In the genomic region with DNA sequence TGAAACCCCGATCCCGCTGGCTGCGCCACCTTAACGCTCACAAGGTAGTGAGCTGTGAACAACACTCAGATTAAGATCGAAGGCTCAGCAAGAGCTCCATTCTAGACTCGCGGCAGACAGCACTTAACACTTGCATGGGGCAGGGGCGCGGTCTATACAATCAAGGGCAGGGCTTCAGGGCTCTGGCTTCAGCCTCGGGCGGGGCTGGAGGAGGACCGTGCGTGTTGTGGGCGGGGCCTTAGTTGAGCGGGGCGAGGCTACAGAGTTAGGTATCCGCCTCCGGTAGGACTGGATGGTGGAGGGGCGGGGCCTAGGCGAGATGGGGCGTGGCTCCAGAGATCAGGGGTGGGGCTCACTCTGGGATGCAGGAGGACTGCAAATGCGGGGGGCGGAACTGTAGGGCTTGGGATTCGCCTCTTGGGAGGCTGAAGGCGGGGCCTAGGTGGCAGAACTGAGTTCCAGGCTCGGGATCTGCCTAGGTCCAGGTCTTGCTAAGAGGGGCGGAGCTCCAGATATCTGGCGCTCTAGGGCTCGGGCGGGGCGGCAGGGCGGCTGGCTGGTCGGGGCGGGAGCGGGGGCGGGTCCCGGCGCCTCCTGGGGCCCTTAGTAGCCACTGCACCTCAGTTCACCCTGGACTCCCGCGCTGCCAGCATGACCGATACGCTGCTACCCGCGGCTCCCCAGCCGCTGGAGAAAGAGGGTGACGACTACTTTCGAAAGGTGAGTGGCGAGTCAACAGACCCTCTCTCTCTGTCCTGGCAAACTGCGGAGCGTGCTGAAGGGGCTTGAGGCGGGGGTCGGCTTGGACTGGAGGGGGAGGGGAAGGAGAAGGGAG, we compare ENCODE assay signal across 8 mouse cellular contexts. TPM values are rescaled to one million over a fixed set of nuclear protein-coding genes. Genes with fewer than 3 reads are reported as not detected.
A peak's percentile ranks its signal among the peaks of the same experiment; 100 is the strongest.
DNase-seq lines count a peak whose midpoint lies in the region; ATAC-seq lines count a peak whose summit lies in the region.

TSS of gene Rhpn2 (plus strand) at position 479 of the 835 bp plus-strand sequence.

- peaks cover 18% of the 10 kb centered on the region for H3K27me3 ChIP-seq in hindbrain, embryonic 14.5 days (ENCODE audit: control insufficient read depth, insufficient read depth, low read length)

- peak within 1 kb of the TSS; percentile 56 for H3K9ac ChIP-seq in hindbrain, embryonic 14.5 days

- peaks cover 11% of the 10 kb centered on the region; the same call in 1 of the 2 replicates for H3K4me1 ChIP-seq in hindbrain, embryonic 14.5 days (replicated peaks; ENCODE audit: control insufficient read depth, insufficient read depth, low read length)

- peak within 1 kb of the TSS; percentile 60 for H3K4me3 ChIP-seq in hindbrain, embryonic 14.5 days (replicated peaks; ENCODE audit: low read length)

- H3K27ac ChIP-seq in hindbrain, embryonic 14.5 days: no peak within 1 kb of the TSS

- no peaks in the 10 kb centered on the region for H3K36me3 ChIP-seq in hindbrain, embryonic 14.5 days (replicated peaks; ENCODE audit: control insufficient read depth, insufficient read depth)

- peak; percentile 100 for DNase-seq in R1 (ENCODE audit: low read depth, low spot score)
- DNase-seq in cerebellum, postnatal 25 days: peak; percentile 100
- DNase-seq in frontal cortex, postnatal 25 days (ENCODE audit: low spot score in 2 of 2): peak; percentile 97 to 99
- peak; percentile 93 for DNase-seq in hindbrain, embryonic 14.5 days (ENCODE audit: low spot score)
- peak; percentile 99 to 100 for DNase-seq in layer of hippocampus, postnatal 36 days
- peak; percentile 100 for DNase-seq in lung, postnatal 36 days
- peak; percentile 99 for DNase-seq in retina, postnatal 1 day
- DNase-seq in urinary bladder, adult 18-20 months (ENCODE audit: low spot score in 2 of 2): peak; percentile 100

- ATAC-seq in hindbrain, embryonic 14.5 days (ENCODE audit: low FRiP score): peak; percentile 96

- under 1% methylated on average over 43 of the region's 52 CpGs for WGBS in hindbrain, embryonic 14.5 days

- no peaks in the 10 kb centered on the region for H3K9me3 ChIP-seq in hindbrain, embryonic 14.5 days (ENCODE audit: control insufficient read depth, low read length)

- H3K4me2 ChIP-seq in hindbrain, embryonic 14.5 days (replicated peaks): peak within 1 kb of the TSS; percentile 96

RNA-seq across cellular contexts. Expression of gene Rhpn2, which starts in this region (rescaled TPM):
- polyA plus RNA-seq in hindbrain, embryonic 14.5 days (2014; fragmentation: Nextera tagmentation; extraction: Ambion mirVana): 3.8 and 4.2 TPM in 2 replicates
- 1 to 10 TPM; 4.0 to 6.0 TPM for total RNA-seq in layer of hippocampus, postnatal 36 days (2021)
